Mouse (Mus musculus) neural tube, embryonic 10.5 days (tissue): ENCODE data around the gene Palm.

ENCODE experiments used
- DNase-seq: peaks from one replicate; pipeline ENCODE4 v3.0.0-alpha.2; 2017; ENCODE audit warnings: low spot score; ENCODE audit errors: extremely low spot score

Palm gene

DNA sequence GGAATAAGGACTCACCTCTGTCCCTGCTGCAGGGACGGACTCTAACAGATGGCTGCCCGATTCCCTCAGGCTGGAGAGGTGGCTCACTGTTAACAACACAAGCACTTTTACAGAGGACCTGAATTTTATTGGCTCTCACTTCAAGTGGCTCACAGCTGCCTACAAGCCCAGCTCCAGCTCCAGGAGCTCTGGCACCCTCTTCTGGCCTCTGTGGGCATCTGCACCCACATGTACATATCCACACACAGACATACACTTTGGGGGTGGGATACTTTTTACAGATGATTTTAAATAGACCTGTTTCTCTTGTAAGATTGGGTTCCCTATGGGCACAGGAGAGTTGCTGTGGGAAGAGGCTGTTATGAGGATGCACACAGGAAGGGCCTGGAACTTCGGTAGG is 21.1 kb upstream of the Palm start:
- no peak for DNase-seq

DNA sequence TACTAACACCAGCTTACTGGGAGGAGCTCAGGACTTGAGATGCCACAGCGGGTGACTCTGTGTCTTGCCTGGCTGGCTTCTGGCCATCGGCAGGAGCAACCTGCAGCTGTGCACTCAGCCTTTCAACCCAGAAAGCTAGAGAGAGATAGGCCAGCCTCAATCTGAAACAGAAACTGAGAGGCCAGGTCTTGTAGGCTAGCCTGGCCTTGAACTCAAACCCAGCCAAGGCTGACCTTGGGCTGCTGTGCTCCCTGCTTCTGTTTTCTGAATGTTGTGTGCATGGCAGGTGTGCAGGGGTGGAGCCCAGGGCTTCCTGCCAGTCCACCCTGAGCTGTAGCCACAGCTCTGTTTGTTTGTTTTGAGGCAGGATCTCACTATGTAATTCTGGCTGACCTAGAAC is 20.2 kb upstream of the Palm start:
- no peak for DNase-seq

GRCm38 (mm10) chr10:79774486-79775279 is 18.7 kb upstream of the Palm start:
- DNase-seq, result no peak

DNA sequence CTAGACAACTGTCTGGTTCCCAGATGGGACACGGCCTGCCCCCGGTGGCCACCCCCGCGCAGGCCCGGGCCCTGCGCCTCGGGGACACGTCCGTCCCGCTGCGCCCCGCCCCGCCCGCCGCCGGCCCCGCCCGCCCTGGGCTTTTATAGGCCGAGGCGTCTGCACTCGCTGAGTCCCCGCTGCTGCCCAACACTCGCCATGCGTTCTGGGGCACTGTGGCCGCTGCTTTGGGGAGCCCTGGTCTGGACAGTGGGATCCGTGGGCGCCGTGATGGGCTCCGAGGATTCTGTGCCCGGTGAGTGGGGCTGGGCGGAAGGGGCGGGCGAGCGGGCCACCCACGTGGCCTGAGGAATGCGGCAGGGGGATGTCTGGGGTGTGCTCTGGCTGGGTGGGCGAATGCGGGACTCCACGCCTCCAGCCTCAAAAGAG is 16.3 kb upstream of the Palm start, which contains the start of gene Fstl3:
TSS of gene Fstl3 (plus strand) at position 170 of the 429 bp plus-strand sequence.
- DNase-seq, result no peak

- no peak for DNase-seq
These were observed 15.4 kb upstream of the Palm start for GRCm38 (mm10) chr10:79778006-79778405.

DNA sequence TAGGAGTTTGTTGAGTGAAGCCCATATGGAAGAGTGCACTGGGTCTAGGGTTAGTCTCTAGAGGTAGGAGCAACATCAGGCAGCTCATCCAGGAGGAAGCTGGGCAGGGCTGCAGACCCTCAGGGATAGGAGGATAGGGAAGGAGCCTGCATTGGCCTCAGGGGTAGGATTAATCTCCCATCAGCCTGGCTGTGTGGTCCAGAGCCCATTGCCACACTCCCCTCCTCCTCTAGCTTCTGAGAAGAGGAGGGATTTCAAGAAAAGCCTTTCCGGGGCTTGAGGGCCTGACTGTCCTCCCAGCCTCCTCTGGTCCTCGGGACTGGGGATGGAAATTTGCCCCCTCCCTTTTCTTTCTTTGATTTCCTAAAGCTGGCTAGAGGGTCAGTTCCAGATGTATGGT is 14.2 kb upstream of the Palm start:
- DNase-seq, result no peak

DNA sequence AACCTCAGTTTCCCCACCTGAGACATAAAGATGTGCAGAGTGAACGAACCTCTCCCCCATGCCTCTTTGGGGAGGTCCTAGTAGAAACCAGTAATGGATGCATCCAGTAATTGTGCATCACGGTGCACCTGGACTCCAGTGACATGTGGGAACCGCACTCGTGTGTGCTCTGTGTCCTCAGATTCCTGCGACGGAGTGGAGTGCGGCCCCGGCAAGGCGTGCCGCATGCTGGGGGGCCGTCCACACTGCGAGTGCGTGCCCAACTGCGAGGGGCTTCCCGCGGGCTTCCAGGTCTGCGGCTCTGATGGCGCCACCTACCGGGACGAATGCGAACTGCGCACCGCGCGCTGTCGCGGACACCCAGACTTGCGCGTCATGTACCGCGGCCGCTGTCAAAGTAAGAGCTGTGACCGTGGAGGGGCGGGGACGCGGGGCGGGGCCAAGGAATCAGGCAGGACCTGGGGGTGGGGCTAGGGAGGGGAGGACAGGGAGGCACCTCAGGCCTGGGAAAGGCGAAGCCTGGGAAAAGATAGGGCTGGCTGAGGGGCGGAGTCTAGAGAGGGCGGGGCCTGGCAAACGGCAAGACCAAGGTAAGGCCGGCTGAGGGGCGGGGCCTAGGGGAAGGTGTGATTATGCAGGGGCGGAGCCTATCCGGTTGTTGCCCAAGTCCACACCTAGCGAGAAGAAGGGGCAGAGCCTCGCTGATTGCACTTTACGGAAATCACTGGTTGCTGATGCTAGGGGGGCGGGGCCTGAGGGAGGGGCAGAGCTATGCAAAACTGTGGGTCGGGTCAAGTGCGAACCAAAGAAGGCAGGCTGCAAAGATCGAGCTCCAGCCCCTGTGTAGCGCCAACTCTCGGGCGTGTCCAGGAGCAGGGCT is 13.3 kb upstream of the Palm start:
- peak; percentile 98 for DNase-seq

- DNase-seq, result no peak
These were observed 12.7 kb upstream of the Palm start for GRCm38 (mm10) chr10:79780664-79781015.

- no peak for DNase-seq
These were observed 12.2 kb upstream of the Palm start for GRCm38 (mm10) chr10:79781139-79781538.

DNA sequence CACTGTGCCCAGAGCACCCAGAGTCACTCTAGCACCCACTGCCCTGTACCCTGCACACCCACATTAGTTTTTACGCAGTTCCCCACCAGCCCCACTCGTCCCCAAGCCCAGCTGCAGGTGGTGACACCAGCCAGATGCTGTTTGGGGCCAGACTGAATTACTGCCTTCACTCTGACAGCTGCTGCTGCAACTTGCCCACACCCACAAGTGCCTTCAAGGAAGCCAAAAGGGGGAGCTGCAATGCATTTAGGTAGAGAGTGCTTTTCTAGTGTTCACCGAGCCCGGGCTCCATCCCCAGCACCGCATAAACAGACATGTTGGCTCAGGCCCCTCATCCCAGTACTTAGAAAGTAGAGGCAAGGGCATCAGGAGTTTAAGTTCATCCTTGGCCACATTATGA is 11.4 kb upstream of the Palm start:
- no peak for DNase-seq

DNA sequence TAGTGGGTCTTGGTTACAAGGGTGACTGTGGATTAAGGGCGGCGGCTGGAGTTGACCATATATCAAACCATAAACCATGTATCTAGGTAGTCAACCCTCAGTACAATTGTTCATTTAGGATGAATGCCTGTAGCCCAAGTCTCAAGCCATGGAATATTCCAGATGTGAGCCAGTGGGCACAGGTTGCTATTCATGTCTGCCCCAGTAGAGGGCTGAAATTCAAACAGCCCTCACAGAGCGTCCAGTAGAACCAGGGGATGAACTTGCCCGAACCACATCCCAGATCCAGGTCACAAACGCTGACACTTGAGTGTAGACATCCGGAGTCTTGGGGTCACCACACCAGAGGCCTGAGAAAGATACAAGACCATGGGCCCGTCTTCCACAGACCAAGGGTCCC is 10.3 kb upstream of the Palm start:
- no peak for DNase-seq

DNA sequence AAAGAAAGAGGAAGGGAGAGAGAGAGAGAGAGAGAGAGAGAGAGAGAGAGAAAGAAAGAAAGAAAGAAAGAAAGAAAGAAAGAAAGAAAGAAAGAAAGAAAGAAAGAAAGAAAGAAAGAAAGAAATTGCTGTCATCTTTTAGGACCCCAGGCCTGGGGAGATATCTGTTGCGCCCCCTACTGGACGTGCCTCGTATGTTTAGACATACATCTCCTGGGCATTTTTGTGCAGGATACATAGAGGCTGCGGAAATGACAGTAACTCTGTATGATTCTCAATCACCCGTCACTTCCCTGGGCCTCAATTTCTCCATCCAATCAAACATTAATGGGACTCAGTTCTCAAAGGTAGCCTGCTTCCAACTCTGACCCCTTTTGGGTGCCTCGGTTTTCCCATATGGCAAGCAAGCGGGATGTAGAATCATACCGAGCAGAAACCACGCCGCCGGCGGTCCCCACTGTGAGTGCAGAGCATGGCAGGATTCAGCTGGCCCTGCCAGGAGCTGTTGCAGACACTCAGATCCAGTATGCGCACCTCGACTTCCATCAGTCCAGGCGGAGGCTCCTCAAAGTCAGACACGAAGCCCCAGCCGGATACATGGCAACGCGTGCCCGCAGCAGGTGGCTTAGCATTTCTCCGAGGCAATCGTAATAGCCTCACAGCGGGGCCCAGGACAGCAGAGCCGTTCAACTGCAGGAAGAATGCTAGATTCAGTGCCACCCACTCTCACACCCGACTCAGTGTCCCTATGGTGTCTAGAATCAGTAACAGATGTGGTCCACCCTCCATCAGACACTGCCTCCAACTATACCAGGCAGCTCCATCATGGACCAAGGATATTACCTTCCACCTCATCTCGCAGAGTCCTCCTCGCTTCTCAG is 9.2 kb upstream of the Palm start:
- DNase-seq, result no peak

GRCm38 (mm10) chr10:79788386-79789158 is 4.8 kb upstream of the Palm start:
- DNase-seq, result peak; percentile 82

GRCm38 (mm10) chr10:79789581-79789980 is 3.8 kb upstream of the Palm start:
- DNase-seq, result no peak

GRCm38 (mm10) chr10:79790861-79791260 is 2.5 kb upstream of the Palm start, which contains the start of gene Prss57:
TSS of gene Prss57 (minus strand) at chr10:79790961.
- no peak for DNase-seq

GRCm38 (mm10) chr10:79792339-79793040 is 882 bp upstream of the Palm start:
- no peak for DNase-seq

GRCm38 (mm10) chr10:79793738-79794490 is 542 bp downstream of the Palm start:
- peak; percentile 67 for DNase-seq

- DNase-seq, result no peak
These were observed 1.1 kb downstream of the Palm start for GRCm38 (mm10) chr10:79794491-79794931.

DNA sequence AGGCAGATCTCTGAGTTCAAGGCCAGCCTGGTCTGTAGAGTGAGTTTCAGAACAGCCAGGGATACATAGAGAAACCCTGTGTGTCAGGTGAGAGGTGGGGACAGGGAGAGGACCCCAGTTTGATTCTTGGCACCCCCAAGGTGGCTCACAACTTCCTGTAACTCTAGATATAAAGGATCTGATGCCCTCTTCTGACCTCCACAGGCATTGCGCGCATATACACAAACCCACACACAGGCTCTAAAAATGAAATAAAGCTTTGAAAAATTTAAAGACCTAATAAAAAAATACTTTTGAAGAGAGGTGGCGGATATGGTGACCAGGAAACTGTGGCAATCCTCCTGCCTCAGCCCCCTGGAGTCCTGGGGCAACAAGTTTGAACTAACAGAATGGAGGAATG is 2.5 kb downstream of the Palm start:
- no peak for DNase-seq
